Mouse (Mus musculus) hindbrain, embryonic 10.5 days (tissue): ENCODE measurements at regions not wholly inside any gene's neighbourhood (a gene's known extent, or its start where the extent isn't known, plus 50 kb on each side); places are given as distances from the start of the nearest gene placed in this dataset.

Source experiments
- DNase-seq: peaks from one replicate; pipeline ENCODE4 v3.0.0-alpha.2; 2017; ENCODE audit warnings: low spot score
- H3K27ac ChIP-seq: fragments of 300-500 bp; sonication (generic); 2 replicates; pipeline ENCODE4 v1.5.1; 2016; ENCODE audit warnings: mild to moderate bottlenecking, moderate library complexity
- H3K27me3 ChIP-seq: fragments of 300-500 bp; sonication (generic); 2 replicates; pipeline ENCODE4 v1.6.1; 2016; ENCODE audit warnings: mild to moderate bottlenecking; ENCODE audit not compliant: poor library complexity, insufficient read depth, severe bottlenecking
- H3K36me3 ChIP-seq: fragments of 300-500 bp; sonication (generic); 2 replicates; pipeline ENCODE4 v1.6.1; 2016; ENCODE audit warnings: mild to moderate bottlenecking, moderate library complexity
- H3K4me1 ChIP-seq: fragments of 300-500 bp; sonication (generic); replicated peaks from 2 replicates; pipeline ENCODE4 v1.6.1; 2016; ENCODE audit warnings: mild to moderate bottlenecking
- H3K4me3 ChIP-seq: fragments of 300-500 bp; sonication (generic); 2 replicates; pipeline ENCODE4 v1.5.1; 2016; ENCODE audit warnings: mild to moderate bottlenecking, moderate library complexity
- H3K9me3 ChIP-seq: fragments of 300-500 bp; sonication (generic); 2 replicates; pipeline ENCODE4 v1.6.1; 2016; ENCODE audit warnings: mild to moderate bottlenecking, moderate library complexity
- WGBS: fragments of 180-500 bp; shearing (Covaris S2); methylation state at CpG from one replicate; pipeline ENCODE4 v1.1.7; 2016; 5-methylcytosine and 5-hydroxymethylcytosine counted together

GRCm38 (mm10) chr19:56091581-56091980, 195.4 kb upstream of the Habp2 start:
- Histone ChIP-seq H3K27me3 (peaks cover 30% of the 10 kb centered on the region), H3K4me3 (no peak overlapping the region), H3K9me3 (no peaks in the 10 kb centered on the region), H3K36me3 (no peaks in the 10 kb centered on the region), H3K27ac (no peak overlapping the region), H3K4me1 (no peaks in the 10 kb centered on the region)
- WGBS, result 89% methylated on average over 5 of the region's 5 CpGs
- no peak for DNase-seq

- Histone ChIP-seq H3K4me3 (no peak overlapping the region), H3K36me3 (no peaks in the 10 kb centered on the region), H3K9me3 (0 out of 2 replicates have a peak, but pooled peaks cover 6% of the 10 kb centered on the region), H3K27ac (no peak overlapping the region), H3K4me1 (no peaks in the 10 kb centered on the region), H3K27me3 (peaks cover 41% of the 10 kb centered on the region)
- WGBS, result 85% methylated on average over 6 of the region's 6 CpGs
- DNase-seq, result no peak
Measured at GRCm38 (mm10) chr19:56095873-56096272, 191.1 kb upstream of the Habp2 start.

- WGBS, result 89% methylated on average over 9 of the region's 9 CpGs
- 0 out of 2 replicates have a peak, but pooled peaks cover 6% of the 10 kb centered on the region for H3K9me3 ChIP-seq
- H3K36me3 ChIP-seq, result no peaks in the 10 kb centered on the region
- peaks cover 58% of the 10 kb centered on the region for H3K27me3 ChIP-seq
- H3K27ac ChIP-seq, result no peak overlapping the region
- DNase-seq, result no peak
- H3K4me1 ChIP-seq, result no peaks in the 10 kb centered on the region
- H3K4me3 ChIP-seq, result no peak overlapping the region
Measured at GRCm38 (mm10) chr19:56099725-56100124, 187.2 kb upstream of the Habp2 start.

- no peak overlapping the region for H3K4me3 ChIP-seq
- peaks cover 52% of the 10 kb centered on the region for H3K27me3 ChIP-seq
- H3K4me1 ChIP-seq, result peaks cover 4% of the 10 kb centered on the region
- 0 out of 2 replicates have a peak, but pooled peaks cover 6% of the 10 kb centered on the region for H3K9me3 ChIP-seq
- 69% methylated on average over 4 of the region's 4 CpGs for WGBS
- H3K36me3 ChIP-seq, result no peaks in the 10 kb centered on the region
- DNase-seq, result no peak
- H3K27ac ChIP-seq, result no peak overlapping the region
Measured at GRCm38 (mm10) chr19:56100131-56100872, 186.6 kb upstream of the Habp2 start.

- H3K27ac ChIP-seq, result no peak overlapping the region
Measured at GRCm38 (mm10) chr19:56102454-56103080, 184.4 kb upstream of the Habp2 start.

GRCm38 (mm10) chr19:56105073-56105451, 181.9 kb upstream of the Habp2 start:
- H3K9me3 ChIP-seq, result peaks cover 10% of the 10 kb centered on the region
- no peak overlapping the region for H3K4me3 ChIP-seq
- H3K27ac ChIP-seq, result no peak overlapping the region
- WGBS, result 76% methylated on average over 4 of the region's 4 CpGs
- peaks cover 16% of the 10 kb centered on the region for H3K4me1 ChIP-seq
- H3K36me3 ChIP-seq, result no peaks in the 10 kb centered on the region
- peaks cover 80% of the 10 kb centered on the region for H3K27me3 ChIP-seq
- no peak for DNase-seq

More at GRCm38 (mm10) chr19:56102454-56103080, 184.4 kb upstream of the Habp2 start:
- Histone ChIP-seq H3K9me3 (peaks cover 7% of the 10 kb centered on the region; the same call in 1 of the 2 replicates), H3K4me1 (peaks cover 16% of the 10 kb centered on the region), H3K27me3 (peaks cover 58% of the 10 kb centered on the region), H3K4me3 (no peak overlapping the region), H3K36me3 (no peaks in the 10 kb centered on the region)
- no peak for DNase-seq
- WGBS, result 85% methylated on average over 7 of the region's 7 CpGs

GRCm38 (mm10) chr19:56105452-56106091, 181.4 kb upstream of the Habp2 start:
- Histone ChIP-seq H3K9me3 (peaks cover 8% of the 10 kb centered on the region), H3K36me3 (no peaks in the 10 kb centered on the region), H3K4me1 (peaks cover 16% of the 10 kb centered on the region), H3K27ac (peak overlapping the region; percentile 26), H3K27me3 (peaks cover 81% of the 10 kb centered on the region), H3K4me3 (no peak overlapping the region)
- WGBS, result 39% methylated on average over 23 of the region's 23 CpGs
- peak; percentile 83 for DNase-seq

GRCm38 (mm10) chr19:56108796-56109195, 178.1 kb upstream of the Habp2 start:
- no peak for DNase-seq
- H3K36me3 ChIP-seq, result no peaks in the 10 kb centered on the region
- H3K27ac ChIP-seq, result no peak overlapping the region
- WGBS, result 91% methylated on average over 6 of the region's 6 CpGs
- peaks cover 75% of the 10 kb centered on the region for H3K27me3 ChIP-seq
- H3K9me3 ChIP-seq, result peaks cover 7% of the 10 kb centered on the region
- no peak overlapping the region for H3K4me3 ChIP-seq
- peaks cover 16% of the 10 kb centered on the region for H3K4me1 ChIP-seq

- 23% methylated on average over 10 of the region's 15 CpGs for WGBS
- Histone ChIP-seq H3K9me3 (peaks cover 15% of the 10 kb centered on the region), H3K27ac (peak overlapping the region; percentile 42), H3K27me3 (peaks cover 33% of the 10 kb centered on the region), H3K4me1 (peaks cover 20% of the 10 kb centered on the region), H3K4me3 (peak overlapping the region; percentile 3; the same call in 1 of the 2 replicates), H3K36me3 (no peaks in the 10 kb centered on the region)
- peak; percentile 19 for DNase-seq
Measured at GRCm38 (mm10) chr19:56115552-56116284, 171.2 kb upstream of the Habp2 start.

- Histone ChIP-seq H3K4me3 (no peak overlapping the region), H3K4me1 (peaks cover 20% of the 10 kb centered on the region), H3K36me3 (no peaks in the 10 kb centered on the region), H3K27ac (no peak overlapping the region), H3K27me3 (peaks cover 29% of the 10 kb centered on the region), H3K9me3 (peaks cover 20% of the 10 kb centered on the region)
- DNase-seq, result no peak
- WGBS, result 79% methylated on average over 7 of the region's 7 CpGs
Measured at GRCm38 (mm10) chr19:56116285-56116680, 170.7 kb upstream of the Habp2 start.

GRCm38 (mm10) chr19:56120723-56121122, 166.2 kb upstream of the Habp2 start:
- H3K27me3 ChIP-seq, result peaks cover 8% of the 10 kb centered on the region; the same call in 1 of the 2 replicates
- H3K27ac ChIP-seq, result no peak overlapping the region
- H3K36me3 ChIP-seq, result no peaks in the 10 kb centered on the region
- peaks cover 10% of the 10 kb centered on the region for H3K4me1 ChIP-seq
- WGBS, result 90% methylated on average over 7 of the region's 7 CpGs
- no peak for DNase-seq
- peaks cover 30% of the 10 kb centered on the region for H3K9me3 ChIP-seq
- no peak overlapping the region for H3K4me3 ChIP-seq

- no peak overlapping the region for H3K27ac ChIP-seq
- H3K9me3 ChIP-seq, result peaks cover 30% of the 10 kb centered on the region
- H3K4me3 ChIP-seq, result no peak overlapping the region
- no peaks in the 10 kb centered on the region for H3K36me3 ChIP-seq
- no peak for DNase-seq
- H3K27me3 ChIP-seq, result 0 out of 2 replicates have a peak, but pooled peaks cover 8% of the 10 kb centered on the region
- 92% methylated on average over 5 of the region's 5 CpGs for WGBS
- H3K4me1 ChIP-seq, result no peaks in the 10 kb centered on the region
Measured at GRCm38 (mm10) chr19:56122186-56122585, 164.8 kb upstream of the Habp2 start.
